Mouse (Mus musculus) retina, postnatal 1 day (tissue): ENCODE results near the gene Cacna1c.

Experiments used
- DNase-seq: peaks from one replicate; pipeline ENCODE4 v3.0.0-alpha.2; 2012

Cacna1c gene

GRCm38 (mm10) chr6:118952377-118952776 is 243.8 kb downstream of the Cacna1c start:
- DNase-seq, result no peak

DNA sequence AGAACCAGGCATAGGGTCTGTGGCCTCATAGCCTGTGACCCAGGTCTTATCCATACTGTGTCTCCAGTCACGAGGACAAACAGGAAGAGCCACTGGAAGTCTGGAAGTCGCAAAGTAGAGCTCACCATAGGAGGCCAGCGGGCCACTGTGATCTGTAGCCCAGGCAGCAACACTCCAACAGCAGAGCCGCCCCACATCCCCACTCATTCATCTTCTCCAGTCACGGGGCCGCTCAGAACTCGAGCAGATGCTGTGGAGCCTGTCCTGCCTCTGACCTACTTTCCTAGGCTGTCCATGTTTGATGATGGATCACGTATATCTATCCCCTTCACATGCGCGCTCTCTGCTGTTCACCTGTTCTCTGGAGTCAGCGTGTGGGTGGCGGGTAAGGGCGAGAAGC is 246.0 kb downstream of the Cacna1c start:
- DNase-seq, result peak; percentile 43

GRCm38 (mm10) chr6:118947286-118947685 is 248.9 kb downstream of the Cacna1c start:
- no peak for DNase-seq

- no peak for DNase-seq
These were observed 249.6 kb downstream of the Cacna1c start for GRCm38 (mm10) chr6:118946660-118947059.

DNA sequence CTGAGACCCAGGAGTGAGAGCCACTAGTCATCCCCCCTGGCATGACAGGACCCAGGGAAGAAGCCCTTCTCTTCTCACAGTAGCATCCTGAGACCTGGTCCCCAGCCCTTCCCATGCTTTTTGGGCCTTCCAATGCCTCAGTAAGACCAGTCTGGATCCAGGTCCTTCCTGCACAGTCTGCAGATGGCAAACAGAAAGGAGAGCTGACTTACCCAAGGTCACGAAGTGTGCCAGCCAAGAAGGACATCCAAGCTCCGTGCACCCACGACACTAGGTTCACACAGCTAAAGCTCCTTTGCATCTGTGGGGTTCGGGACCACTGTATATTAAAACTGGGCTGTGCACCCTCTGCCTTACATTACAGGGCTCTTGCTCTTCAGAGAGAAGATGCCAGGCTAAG is 252.1 kb downstream of the Cacna1c start:
- DNase-seq, result no peak

DNA sequence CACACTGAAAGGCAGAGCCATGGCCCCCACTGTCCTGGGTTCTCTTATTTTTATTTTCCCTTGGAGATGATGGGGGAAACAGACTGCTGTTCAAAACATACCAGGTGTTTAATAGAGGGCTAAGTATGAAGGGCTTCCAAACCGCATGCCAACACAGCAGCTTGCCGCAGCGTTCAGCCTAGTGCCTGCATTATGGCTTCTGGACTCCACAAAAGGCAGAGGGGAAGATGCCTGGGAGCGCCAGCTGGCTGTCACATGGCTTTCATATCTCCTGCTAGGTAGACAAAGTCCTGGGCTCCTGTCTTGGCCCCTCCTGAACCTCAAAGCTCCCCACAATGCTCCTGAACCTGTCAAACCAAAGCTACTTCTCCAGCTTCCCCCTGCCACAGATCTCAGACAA is 254.4 kb downstream of the Cacna1c start:
- DNase-seq, result no peak

DNA sequence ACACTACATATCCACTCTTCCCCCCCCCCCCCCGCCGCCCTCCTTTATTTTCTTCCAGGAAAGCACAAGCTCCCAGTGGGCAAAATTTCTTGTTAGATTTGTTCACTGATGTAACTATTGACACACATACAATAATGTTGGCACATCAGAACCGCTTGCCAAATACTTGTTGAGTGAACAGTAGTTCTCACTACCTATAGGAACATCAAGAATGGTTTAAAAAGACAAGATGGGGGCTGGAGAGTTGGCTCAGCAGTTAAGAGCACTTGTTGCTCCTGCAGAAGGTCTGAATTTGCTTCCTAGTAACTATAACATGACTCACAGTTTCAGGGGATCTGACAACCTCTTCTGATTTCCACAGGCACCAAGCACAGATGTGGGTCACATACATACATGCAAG is 255.2 kb downstream of the Cacna1c start:
- DNase-seq, result no peak

GRCm38 (mm10) chr6:118939626-118940025 is 256.6 kb downstream of the Cacna1c start:
- no peak for DNase-seq

- peak; percentile 15 for DNase-seq
These were observed 257.7 kb downstream of the Cacna1c start for GRCm38 (mm10) chr6:118938386-118939096.

DNA sequence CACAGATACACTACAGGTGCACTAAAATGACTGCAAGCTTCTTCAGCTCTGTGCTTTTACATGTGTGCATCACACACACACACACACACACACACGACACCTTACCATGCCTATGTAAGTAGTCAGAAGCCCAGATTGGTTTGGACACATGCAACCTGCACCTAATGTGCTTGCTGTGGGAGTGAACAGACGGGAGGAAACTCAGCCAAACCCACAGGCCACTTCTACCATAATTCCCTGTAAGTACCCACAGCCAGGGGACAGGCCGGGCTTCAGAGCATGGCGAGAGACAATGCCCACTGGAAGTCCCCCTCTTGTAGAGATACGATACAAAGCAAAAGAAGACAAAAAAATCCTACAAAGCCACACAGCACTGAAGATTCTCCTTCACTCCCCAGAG is 258.7 kb downstream of the Cacna1c start:
- DNase-seq, result no peak

GRCm38 (mm10) chr6:118935520-118936415 is 260.4 kb downstream of the Cacna1c start:
- DNase-seq, result no peak

DNA sequence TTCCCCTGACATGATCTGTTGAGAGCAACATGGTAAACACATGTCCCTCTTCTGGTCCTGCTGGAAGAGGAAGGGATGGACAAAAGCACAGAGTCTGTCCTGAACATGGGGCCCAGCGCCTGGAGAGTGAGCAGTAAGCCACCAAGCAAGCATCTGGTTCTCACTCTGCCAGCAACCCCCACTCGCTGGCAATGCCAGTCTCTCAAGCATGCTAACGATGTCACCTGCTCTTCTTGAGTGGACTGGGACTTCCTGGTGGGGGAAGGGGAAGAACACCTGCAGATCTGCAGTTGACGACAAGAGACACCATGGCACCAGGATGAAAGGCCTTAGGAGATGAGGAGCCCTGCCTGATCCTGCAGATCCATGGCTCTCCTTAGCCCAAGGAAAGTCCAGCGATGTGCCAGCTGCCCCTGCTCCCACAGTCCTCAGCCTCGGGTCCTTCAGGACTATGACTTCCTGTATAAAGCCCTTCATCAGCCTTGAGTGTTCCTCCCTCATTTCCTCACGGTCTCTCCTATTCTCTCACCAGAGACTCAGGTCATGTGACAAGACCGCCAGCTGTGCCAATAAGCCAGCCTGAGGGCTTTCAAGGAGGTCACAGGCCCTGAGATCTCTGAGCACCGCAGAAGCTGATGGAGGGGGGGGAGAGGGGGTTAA is 261.8 kb downstream of the Cacna1c start:
- DNase-seq, result peak; percentile 36

- DNase-seq, result no peak
These were observed 263.1 kb downstream of the Cacna1c start for GRCm38 (mm10) chr6:118933017-118933594.

DNA sequence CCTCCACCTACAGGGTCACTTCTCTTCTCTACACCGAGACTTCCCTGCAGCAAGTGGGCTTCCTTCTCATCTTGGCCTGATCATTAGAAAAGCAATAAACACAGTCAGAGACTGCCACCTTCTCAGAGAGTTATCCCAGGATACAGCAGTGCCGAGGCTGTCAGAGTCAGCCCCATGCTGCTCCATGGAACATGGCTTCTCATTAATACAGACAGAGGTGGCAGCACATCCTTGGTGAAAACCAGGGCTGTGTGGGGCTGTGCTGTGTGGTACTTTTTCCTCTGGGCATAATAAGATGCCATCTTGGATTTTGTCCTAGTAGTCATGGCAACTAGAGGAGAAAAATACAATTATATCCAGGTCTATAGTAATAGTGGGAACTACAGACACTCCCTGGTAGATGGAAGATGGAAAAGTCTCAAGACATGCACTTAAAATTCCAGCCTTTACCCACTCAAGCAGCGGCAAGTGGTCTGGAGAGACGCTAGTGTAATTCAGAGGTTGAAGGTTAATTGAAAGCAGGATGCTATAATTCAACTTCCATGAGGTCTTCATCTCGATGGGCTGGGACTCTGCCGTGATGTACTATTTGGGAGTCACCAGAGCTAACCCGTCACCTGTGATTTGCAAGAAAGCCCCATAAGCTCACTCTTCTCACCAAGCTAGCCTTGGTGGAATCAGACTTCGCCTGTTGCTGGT is 264.1 kb downstream of the Cacna1c start:
- DNase-seq, result no peak

DNA sequence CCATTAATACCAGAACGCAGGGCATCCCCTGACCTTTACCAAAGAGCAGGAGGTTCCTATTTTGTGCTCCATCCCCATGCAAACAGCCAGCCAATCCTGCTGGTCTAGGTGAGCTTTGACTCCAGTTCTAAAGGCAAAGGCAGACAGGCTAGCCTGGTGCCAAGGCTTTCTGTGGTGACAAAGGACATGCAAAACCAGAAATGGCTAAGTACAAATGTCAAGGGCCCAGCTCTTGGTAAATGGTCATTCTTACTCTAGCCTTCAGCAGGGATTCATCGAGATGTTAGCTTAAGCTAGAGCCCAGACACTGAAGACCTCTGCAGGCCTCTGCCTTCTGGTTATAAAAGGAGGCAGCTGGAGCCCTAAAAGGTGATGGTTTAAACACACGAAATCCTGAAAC is 269.5 kb downstream of the Cacna1c start:
- no peak for DNase-seq

- no peak for DNase-seq
These were observed 271.8 kb downstream of the Cacna1c start for GRCm38 (mm10) chr6:118924426-118924825.

- DNase-seq, result no peak
These were observed 272.3 kb downstream of the Cacna1c start for GRCm38 (mm10) chr6:118923926-118924325.

GRCm38 (mm10) chr6:118923212-118923577 is 273.0 kb downstream of the Cacna1c start:
- no peak for DNase-seq

GRCm38 (mm10) chr6:118922328-118923211 is 273.6 kb downstream of the Cacna1c start:
- peak; percentile 82 for DNase-seq

DNA sequence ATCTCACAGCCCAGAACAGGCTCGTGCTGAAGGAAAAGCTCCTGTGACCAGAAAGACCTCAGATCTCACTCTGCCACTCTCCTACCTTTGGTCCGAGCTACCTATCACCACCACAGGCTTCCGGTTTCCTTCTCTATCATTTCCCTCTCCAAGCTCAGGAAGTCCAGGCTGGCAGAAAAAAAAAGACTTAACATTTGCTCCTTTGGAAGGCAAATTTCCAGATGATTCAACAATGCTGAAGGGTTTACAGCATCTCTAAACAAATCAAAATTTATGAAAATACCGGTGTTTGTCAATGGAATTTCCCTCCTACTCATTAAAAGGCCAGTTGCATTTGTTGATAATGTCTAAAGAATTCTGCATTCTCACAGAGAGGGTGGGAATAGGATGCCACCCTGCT is 288.0 kb downstream of the Cacna1c start:
- DNase-seq, result no peak

DNA sequence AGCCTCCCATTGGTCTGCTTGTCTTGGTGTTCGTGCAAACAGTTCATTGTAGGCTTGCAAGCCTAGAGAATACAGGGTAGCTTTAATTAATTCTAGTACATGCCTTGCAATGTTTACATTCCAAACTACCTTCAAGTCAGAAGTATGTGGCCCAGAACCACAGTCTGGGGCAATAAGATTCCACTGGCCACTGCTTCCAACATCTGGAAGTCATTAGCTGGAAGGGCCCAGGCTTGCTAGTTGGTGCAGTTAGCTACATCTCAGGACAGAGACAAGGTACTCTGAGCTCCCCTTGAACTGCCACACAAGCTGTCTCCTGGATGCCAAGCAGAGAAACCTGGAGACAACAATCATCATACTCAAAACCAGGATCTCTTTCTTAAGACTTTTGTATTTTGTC is 288.5 kb downstream of the Cacna1c start:
- no peak for DNase-seq

DNA sequence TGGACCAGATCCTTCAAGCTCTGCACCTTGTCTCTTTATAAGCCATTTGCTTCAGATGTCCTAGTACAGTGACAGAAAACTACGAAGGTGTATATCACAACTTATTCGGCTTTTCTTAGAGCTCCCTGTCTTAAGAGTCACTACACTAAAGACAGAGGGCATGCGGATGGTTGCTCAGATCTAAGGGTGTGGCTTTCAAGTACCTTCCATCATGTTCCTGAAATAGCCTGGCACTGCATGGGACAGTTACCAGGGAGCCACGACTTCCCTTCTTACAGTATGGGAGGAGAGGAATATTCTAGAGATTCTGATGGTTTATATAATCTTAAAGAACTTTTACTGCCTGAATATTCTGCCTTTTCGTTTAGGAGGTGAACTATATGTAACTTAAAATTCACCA is 289.3 kb downstream of the Cacna1c start:
- no peak for DNase-seq
